Mouse (Mus musculus) olfactory bulb, adult 2 months (tissue): ENCODE results near the gene Smim11.

ENCODE experiments used
- CTCF ChIP-seq: fragments of 200-500 bp; IDR thresholded peaks from 2 replicates; pipeline ENCODE4 v1.5.1; 2012; ENCODE audit warnings: low read depth, mild to moderate bottlenecking, low read length, moderate library complexity; ENCODE audit not compliant: insufficient read depth
- POLR2A ChIP-seq: fragments of 200-500 bp; IDR thresholded peaks from 2 replicates; pipeline ENCODE4 v1.6.1; 2012; ENCODE audit warnings: mild to moderate bottlenecking, low read depth, low read length, moderate library complexity; ENCODE audit not compliant: insufficient read depth

GRCm38 (mm10) chr16:92290045-92290444 is 11.0 kb upstream of the Smim11 start:
- TF ChIP-seq CTCF = no peak
- no peak for TF ChIP-seq POLR2A
